Mouse (Mus musculus): ENCODE data around the gene Plcd3.

The Plcd3 gene

GRCm38 (mm10) chr11:103098531-103099190, 2.8 kb downstream of the Plcd3 start:
- no peak for DNase-seq (ENCODE audit: low read depth, low spot score)

DNA sequence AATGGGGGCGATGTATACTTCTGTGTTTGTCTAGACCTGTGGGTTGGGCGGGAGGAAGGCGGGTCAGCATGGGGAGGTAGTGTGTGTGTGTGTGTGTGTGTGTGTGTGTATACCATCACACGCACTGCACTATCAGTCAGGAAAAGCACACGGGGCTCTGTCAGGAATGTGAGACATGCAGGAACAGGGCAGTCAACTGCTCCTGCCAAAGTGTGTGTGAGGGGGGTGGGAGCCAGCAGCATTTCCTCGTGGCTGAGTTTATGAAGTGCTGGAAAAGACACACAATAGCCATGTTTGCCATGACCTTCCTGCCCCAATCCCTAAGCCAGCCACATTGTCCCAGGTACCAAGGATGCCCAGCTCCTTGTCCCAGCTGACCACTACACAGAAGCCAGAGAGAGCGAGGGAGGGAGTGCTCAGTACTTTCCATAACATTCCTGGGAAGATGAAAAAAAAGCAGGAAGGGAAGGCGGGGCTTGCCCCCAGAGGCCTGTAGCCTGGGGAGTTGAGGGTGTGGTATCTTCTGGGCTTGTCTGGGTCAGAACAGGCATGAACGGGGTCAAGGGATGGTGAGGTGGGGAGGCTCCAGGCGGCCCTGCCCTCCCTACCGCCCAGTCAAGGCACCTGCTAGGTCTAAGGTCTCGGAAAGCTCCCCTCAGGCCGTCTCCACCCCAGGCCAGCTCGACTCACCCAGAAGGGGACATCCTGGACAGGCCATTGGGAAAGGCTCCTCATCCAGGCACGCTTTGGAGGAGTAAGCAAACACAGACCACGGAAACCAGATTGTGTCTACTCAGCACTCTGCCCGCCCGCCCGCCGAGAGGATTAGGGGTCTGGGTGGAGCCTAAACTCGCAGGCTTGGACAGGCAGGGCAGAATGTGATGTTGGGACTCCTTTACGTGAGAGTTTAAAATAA, 4.2 kb downstream of the Plcd3 start:
- no peak for DNase-seq (ENCODE audit: low read depth, low spot score)

DNA sequence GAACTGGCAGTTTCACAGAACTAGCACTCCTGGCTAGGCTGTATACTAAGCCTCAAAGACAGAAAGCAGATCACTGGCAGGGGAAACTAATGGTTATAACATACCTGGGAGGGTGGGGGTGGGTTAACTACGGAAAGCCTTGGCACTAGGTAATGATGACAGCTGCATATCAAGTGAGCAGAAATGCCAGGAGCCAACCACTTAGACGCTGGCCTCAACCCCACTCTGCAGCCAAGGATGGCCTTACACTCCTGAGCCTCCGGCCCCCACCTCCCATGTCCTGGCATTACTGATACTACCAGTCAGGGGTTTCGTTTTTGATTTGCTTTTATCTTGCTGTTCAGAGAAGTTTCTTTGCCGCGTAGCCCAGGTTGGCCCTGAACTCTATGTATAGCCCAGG, 5.7 kb downstream of the Plcd3 start:
- no peak for DNase-seq (ENCODE audit: low read depth, low spot score)

GRCm38 (mm10) chr11:103095107-103095670, 6.3 kb downstream of the Plcd3 start:
- no peak for DNase-seq (ENCODE audit: low read depth, low spot score)

DNA sequence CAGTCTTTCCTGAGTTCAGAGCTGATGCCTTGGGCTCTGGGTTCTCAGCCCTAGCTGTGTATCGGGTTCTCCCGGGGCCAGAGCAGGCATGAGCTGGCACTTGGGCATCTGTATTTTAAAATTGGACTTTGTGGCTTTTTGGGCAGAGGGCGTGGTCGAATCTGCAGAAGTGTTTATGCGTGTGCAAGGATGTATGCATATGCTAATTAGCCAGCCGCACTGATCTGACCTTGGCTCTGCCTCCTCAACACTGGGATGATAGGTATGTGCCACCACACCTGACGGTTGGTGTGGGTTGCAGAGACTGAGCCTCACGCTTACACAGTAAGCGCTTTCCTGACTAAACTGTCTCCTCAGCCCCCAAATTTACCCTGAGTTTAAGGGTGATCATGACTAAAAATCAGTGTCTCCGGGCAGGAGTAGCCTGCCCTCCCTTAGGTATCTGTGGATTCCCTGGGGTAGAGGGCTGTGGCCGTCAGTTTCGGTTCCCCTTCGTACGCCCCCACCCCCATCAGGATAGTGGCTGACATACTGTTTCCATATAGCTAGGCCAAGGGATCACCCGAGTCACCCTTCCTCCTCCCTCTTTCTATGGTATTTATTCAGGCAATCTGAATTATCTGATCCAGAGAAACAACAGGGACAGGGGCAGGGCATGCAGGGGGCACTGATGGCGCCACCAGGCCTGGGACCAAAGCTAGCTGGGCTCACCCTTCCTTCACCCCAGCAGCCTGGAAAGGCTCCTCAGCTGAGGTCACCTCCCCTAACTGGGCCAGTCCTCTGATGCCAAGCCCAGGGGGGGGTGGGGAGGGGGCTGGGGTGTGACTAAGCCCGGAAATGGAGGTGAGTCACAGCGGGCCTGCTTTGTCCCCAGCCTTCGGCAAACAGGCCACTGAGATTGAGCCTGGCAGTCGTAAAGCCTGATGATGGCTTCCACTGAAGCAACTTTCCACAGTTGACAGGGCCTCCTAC, 7.3 kb downstream of the Plcd3 start:
- no peak for DNase-seq (ENCODE audit: low read depth, low spot score)

- no peak for DNase-seq (ENCODE audit: low read depth, low spot score)
These were observed 8.2 kb downstream of the Plcd3 start for GRCm38 (mm10) chr11:103093306-103093705.

- DNase-seq (ENCODE audit: low read depth, low spot score) = no peak
These were observed 19.8 kb downstream of the Plcd3 start for GRCm38 (mm10) chr11:103081631-103082030.

DNA sequence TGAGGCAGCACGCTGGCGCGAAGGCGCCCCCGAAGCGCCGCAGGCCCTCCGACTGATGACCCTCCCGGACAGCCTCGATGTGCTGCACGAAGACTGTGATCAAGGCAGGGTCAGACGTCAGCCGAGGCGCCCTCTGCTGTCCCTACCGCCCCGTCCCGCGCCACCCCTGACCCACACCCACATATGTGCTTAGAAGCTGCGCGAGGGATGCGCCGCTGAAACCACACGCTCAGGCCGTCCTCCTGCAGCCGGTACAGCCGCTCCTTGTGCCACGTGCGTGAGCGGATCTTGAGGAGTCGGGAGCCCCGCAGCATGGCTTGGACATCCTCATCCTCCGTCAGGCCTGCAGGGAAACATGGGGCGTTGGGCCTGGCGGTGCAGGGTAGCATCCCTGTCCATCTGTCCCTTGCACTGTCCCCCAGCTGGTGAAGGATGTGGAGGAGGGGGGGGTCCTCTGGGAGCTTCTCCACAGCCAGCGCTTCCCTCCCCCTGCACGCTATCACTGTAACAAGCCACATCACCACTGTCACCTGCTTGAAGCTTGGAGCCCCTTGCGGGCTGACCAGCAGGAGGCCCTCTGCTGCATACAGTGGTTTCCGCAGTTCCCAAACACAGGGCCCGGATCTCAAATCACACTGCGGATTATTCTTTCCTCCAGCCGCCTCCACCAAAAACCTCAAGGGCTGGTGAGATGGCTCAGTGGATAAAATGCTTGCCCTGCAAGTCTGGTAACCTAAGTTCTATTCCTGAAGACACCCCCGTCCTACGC, 21.0 kb downstream of the Plcd3 start:
- no peak for DNase-seq (ENCODE audit: low read depth, low spot score)

- DNase-seq (ENCODE audit: low read depth, low spot score) = no peak
These were observed 23.3 kb downstream of the Plcd3 start for GRCm38 (mm10) chr11:103078131-103078530.

GRCm38 (mm10) chr11:103076581-103076980, 24.9 kb downstream of the Plcd3 start:
- DNase-seq (ENCODE audit: low read depth, low spot score) = no peak

DNA sequence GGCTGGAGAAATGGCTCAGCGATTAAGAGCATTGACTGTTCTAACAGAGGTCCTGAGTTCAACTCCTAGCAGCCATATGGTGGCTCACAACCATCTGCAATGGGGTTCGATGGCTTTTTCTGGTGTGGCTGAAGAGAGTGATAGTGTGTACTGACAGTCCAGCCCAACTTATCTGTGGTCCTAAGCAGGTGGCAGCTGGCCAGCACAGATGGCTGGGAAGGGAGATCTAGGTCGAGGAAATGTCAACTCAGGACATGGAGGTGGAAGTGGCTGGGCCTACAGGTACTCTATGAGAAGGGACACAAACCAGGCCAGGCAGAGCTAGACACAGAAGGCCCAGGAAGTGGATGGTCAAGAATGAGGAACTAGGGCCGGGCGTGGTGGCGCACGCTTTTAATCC, 25.4 kb downstream of the Plcd3 start:
- DNase-seq (ENCODE audit: low read depth, low spot score) = no peak

DNA sequence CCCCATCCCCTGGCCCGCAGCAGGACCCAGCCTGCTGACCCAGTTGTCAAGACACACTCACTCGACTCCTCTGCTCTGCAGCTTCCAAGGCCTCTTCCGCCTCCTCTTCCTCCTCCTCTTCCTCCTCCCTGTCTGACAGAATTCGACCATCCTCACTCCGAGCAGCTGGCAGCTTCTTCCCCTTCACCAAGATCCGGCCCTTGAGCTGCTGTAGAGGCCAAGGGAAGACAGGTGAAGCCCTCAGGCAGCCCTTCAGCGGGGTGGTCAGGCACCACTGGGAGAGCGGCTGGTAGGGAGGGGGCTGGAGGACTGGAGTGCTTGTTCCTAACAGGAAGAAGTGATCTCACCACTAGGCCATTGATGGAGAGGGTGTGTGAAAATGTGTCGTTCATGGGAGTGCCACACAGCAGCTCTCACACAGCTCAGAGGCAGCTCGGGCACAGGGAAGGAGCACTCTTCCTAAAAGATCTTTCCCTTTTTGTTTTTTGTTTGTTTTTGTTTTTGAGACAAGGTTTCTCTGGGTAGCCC, 26.6 kb downstream of the Plcd3 start:
- DNase-seq (ENCODE audit: low read depth, low spot score) = no peak

- no peak for DNase-seq (ENCODE audit: low read depth, low spot score)
These were observed 27.3 kb downstream of the Plcd3 start for GRCm38 (mm10) chr11:103074121-103074650.

DNA sequence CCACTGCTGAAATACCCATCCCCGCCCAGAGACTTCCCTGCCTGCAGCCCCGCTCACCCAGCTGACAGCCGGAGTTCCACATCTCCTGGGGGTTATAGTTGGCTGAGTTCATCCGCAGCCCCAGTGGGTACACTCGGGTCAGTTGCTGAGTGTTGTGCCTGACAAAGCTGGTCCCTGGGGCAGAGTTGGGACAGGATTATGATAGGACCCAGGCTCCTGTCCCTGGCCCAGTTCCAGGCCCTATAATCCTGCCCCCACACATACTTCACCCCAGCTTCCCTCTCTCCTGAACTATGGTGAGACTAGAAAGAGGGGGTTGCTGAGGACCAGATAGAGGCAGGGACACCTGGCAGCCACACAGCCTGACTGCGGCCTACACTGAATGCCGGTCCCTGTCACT, 27.8 kb downstream of the Plcd3 start:
- no peak for DNase-seq (ENCODE audit: low read depth, low spot score)

DNA sequence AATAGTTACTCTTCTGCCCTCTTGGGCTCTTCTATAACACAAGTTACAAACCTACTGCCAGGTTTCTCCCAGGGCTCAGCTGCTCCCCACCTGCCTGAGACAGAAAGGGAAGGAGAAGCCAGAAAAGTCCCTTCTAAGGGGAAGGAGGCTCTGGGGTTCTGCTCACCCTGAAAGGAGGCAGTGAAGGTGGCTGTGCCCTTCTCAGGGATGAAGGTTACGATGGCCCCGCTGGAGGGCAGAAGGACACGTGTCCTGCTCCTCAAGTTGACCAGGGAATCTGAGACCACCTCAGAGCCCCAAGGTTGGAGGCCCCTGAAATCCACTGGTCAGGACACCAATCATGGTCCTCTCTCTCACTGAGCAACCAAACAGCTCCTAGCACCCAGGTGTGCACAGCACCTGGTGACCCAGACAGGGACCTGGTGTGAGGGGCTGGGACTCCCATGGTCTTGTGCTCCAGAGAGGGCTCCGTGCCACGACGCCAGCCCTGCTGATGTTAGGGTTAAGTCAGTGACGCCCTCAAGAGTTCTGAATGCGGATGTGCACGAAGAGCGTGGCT, 31.1 kb downstream of the Plcd3 start:
- DNase-seq (ENCODE audit: low read depth, low spot score) = no peak

DNA sequence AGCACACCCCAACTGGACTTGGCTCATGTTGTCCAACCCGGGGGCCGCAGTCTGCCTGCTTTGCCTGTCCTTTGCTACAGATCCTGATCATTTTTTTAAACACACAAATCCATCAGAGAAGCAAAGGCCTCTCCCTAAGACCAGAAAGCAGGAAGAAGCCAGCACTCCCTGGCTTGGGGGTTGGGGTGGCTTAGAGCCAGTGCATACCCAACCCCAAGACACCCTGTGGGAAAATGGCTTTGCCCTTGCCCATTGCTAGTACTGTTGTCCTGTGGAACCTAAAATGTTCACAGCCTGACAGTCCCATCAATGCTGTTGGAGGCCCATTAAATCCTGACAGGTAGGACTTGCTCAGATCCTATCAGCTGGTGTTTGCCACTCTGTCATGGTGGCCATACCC, 31.7 kb downstream of the Plcd3 start:
- no peak for DNase-seq (ENCODE audit: low read depth, low spot score)

GRCm38 (mm10) chr11:103068884-103069283, 32.6 kb downstream of the Plcd3 start:
- no peak for DNase-seq (ENCODE audit: low read depth, low spot score)

DNA sequence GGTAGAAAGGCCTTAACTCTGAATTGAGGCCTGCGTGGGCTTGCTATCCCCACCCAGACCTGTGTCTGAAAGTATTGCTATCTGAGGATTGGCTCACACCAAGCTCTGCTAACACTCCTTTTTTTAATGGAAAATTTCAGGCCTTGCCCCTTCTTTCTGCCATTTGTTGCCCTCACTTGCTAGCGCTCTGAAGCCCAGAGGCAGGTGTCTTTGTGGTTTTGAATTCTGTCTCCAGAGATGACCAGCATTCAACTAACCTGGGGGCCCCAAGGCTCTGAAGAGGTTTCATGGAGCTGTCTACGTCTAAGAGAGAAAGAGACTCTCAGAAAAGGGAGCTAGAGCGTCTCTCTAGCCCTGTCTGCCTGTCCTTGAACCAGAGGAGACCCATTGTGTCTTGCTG, 33.2 kb downstream of the Plcd3 start:
- DNase-seq (ENCODE audit: low read depth, low spot score) = no peak

GRCm38 (mm10) chr11:103067457-103068001, 33.9 kb downstream of the Plcd3 start:
- DNase-seq (ENCODE audit: low read depth, low spot score) = no peak

- DNase-seq (ENCODE audit: low read depth, low spot score) = no peak
These were observed 34.5 kb downstream of the Plcd3 start for GRCm38 (mm10) chr11:103067051-103067361.
